Mouse (Mus musculus) right cerebral cortex, postnatal 14 days (tissue): ENCODE measurements around the gene Dusp22.
A peak's percentile ranks its signal among the peaks of the same experiment; 100 is the strongest.

Experiments used
- DNase-seq: peaks from one replicate; pipeline ENCODE4 v3.0.0; 2022

Dusp22 gene

DNA sequence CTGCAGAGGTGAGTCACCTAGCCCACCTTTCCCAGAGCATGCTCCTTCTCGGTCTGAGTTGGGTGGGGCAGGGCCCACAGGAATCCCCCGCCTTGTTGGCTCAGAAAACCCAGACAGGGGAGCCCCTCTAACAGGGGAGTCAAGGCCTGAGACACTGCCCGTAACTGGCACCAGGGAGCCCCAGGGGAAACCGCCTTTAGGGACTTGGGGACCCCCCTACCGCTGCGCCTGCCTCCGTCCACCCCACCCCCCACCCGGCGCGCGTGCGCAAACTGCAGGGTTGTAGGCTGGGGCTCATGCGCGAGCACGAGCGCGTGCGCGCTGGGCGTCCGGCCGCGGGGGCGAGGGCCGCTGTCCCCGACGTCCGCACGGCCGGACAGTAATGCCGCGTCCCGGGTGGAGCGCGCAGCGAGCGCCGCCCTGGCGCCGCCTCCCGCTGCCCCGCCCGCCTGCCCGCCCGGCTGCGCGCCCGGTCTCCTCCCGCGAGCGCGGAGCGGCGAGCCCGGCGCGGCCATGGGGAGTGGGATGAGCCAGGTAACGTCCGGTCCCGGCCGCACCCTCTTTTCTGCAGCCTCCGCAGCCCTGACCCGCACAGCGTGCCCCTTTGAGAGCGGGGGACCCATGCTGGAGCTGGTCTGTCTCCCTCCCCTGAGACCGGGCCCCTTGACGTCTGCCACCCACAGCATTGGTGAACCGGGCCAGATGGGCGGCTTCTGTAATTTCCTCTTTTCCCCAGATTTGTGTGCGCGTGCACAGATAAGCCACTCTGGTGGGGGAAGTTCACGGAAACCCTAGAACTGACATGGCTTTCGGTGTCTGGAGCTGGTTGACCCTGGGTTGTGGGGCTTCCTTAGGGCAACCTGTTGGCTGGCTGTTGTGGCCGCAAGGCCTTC is at the start of gene Dusp22:
Gene Dusp22 (plus strand): TSS at position 387 of the 893 bp plus-strand sequence.
- DNase-seq: peak; percentile 84

DNA sequence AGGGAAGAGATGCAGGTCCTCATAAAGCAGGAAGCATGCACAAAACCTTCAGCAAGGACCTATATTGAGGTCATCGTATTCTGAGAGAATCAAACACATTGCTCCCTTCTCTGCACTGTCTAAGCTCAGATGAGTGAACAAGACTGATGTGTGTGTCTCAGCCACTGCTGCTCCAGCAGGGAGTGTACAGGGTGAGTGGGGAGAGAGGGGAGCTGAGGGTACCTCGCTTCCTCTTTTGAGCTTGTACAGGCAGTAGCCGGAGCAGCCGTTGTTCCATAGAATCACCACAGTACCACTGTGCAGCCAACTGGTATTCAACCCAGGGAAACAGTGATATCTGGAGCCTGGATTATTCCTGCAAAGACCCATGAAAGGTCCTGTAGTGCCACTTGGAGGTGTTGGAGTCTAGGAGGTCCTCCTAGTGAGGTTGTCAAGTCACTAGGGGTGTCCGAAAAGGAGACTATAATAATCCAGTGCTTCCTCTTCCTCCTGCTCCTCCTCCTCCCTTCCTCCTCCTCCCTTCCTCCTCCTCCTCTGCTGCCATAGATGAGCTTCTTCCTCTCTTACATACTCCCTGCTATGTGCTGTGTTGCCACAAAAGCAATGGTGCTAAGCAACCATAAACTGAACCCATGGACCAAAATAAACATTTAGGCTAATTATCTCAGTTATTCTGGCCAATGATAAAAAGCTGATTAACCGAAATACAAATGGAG is 47.6 kb upstream of the Dusp22 start:
- DNase-seq: no peak

DNA sequence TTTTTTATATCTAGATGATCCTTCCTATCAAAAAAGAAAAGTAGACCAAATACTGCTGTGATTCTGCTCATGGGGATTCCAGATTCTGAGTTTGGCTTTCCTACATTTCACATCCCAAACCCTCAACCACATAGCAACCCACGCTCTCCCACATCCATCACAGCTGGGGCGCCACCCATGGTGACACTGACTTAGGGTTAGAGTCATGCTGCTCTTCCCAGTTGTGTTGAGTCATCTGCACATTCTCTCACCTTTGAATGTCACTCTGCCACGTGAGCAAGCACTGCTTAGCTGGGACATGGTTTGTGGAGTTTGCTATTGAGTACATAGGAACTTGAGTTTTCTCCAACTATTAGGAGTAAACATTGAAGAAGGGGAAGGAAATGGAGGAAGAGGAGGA is 40.1 kb upstream of the Dusp22 start:
- DNase-seq: no peak

DNA sequence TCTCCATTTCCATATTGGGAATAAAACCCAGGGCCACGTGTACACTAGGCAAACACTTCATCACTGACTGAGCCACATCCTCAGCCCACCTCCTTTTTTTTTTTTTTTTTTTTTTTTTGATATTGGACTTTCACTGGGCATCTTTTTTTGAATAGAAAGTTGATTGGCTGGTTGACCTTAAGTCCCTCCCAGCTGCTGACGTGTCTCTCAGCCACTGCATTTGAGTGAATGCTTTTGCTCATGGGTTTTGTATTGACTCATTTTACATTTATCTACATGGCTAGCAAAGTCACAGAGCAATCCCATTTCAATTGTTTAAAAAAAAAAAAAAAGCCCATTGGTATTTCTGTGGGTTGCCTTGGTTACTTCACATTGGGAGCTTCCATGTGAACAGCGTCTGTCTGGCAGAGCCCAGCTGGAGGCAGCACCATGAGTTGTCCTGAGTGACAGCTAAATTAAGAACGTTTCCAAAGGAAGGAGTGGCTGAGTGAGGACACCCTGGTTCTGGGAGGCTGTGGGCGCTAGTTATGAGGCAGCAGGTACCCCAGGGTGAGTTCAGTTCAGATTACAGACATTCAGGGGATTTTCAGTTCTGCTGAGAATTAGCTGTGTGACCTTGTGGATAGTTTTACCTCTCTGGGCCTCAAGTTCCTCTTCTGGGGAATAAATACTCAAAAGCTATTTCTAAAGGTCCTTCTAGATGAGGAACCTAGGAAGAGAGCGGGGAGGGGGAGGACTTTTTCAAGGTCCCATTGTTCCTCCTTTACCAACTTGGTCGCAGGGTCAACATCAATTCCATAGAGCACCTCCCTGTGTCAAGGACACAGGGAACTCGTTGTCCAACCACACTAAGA is 31.4 kb upstream of the Dusp22 start:
- DNase-seq: peak; percentile 17

DNA sequence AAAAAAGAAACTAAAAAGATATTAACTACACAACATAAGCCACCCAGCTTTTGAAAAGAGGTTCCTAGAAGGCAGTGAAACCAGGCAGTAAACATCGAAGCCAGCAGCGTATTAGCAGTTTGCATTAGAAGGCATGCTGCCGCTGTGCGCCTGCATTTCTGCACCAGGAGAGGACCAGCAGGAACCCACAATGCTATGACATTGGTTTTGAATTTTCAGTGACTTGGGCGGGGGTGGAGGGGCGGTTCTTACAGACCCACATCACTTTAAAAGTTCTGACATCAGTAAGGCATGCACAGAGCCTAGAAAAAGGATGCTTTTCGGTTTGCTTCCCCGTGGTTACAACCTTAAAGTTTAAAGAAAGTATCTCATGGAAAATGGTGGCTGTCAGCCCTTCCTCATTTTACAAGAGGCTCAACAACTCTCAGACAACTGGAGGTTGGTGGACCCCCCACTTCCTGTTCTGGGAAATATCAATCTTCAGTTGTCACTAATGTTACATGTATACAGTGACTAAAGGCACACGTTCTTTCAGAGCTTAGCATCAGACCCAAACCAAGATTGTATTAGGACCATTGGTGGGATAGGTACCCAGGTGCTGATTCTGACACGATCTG is 29.9 kb upstream of the Dusp22 start:
- DNase-seq: no peak

DNA sequence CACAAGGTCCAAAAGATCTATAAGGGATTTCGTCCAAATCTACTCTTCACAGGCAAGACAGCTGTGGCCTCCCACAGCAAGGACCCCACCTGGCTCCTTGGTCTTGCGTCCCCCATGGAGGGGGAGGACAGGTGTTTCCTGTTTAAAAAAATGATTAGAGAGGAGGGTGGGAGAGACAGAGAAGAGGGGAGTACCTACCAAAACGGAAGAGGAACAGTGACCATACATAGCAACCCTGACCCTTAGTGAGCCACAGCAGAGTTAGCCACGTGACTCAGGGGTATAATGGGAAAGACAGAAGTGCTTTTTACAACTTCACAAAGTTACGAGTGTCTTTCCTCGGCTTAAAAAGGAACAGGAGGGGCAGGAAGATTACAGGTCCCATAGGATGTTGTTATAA is 26.8 kb upstream of the Dusp22 start:
- no peak for DNase-seq

DNA sequence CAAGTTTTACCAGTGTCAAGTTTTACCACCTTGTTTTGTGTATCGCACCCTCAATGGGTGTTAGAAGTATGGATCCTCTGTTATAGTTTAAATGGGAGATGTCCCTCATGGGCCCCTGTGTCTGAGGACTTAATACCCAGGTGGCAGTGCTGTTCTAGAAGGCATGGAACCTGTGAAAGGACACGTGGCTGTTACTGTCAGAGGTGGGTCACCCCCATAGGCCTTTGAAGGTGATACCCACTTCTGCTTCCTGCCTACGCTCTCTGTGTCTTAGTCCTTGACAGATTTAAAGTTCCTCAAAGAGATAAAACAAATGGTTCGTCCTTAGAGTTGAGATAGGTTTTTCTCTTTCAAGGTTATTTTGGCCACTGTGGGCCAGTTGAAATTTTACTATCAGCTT is 23.3 kb upstream of the Dusp22 start:
- DNase-seq: no peak

DNA sequence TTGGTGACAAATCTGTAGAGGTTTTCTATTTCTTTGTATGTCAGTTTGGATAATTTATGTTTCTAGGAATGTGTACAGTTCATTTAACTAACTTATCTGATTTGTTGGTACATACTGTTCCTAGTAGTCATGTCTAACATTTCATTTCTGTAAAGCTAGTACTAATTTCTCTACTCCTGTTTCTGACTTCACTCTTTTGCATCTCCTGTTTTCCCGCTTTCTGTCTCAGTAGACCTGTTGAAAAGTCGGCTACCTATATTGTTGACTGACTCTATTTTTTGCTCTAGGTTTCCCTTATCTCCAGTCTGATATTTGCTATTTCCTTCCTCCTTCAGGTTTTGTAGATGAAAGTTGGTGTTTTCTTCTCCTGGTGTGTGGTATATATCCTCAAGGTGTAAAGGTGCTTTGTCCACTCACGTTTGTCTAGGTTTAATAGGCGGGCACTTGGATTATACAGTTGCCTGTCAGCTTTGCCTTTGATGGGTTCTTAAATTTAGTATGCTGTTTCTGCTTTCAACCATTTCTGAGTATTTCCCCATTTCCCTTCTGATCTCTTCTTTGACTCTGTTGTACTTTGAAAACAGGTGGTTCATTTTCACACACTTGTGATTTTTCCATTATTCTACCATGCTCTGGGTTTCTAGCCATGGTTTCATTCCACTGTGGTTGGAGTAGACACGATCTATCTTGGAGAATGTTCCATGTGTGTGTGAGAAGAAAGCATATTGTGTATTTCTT is 21.3 kb upstream of the Dusp22 start:
- no peak for DNase-seq

DNA sequence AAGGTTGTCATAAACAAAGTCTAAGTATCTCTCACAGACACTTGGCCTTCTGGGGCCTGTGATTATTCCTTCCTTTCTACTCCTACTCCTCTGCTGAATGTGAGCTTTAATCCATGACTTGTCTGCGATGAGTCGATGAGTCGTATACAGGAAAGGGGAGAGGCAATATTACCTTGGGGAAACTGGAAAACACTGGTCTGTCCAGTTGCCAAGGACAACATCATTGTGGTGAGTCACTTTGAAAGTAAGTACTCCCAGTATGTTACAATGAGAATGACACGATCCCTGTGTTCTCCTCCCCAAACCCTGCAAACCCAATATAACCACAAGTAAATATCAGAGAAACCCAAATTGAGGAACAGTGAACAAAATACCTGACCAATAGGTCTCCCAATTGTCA is 17.7 kb upstream of the Dusp22 start:
- no peak for DNase-seq

DNA sequence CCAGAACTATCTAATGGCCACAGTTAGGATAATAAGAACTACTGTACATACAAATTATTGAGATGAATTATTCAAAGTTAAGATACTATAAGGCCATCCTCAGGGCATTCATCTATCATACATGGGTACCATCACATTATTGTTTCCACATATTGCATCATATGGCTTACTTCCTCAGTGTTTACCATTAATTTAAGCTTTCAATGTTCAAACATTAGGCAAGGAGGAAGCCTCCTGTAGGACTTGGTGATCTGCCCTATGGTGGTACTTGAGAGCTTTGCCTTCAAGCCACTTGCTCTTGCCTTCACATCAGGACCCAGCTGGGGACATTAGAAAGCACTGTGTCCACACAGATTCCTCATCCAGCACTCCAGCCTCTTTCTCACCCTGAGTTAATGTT is 11.3 kb upstream of the Dusp22 start:
- DNase-seq: no peak

DNA sequence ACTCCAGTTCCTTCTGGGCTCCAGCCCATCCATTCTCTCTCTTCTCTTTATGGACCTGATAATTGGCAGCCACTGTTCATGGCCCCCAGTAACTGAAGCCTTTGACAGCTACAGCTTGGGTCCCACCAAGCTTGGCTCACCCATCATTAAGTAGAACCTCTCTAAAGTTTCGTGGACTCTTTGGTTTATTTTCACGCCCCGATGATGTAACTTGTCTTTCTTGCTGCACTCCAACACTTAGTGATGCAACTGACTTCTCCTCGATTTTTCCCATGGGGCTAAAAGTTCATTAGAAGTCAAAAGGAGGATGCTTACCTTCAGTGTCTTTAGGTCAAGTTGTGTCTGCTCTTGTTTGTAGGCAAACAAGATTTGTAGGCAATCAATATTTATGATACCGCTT is 10.6 kb upstream of the Dusp22 start:
- DNase-seq: no peak

DNA sequence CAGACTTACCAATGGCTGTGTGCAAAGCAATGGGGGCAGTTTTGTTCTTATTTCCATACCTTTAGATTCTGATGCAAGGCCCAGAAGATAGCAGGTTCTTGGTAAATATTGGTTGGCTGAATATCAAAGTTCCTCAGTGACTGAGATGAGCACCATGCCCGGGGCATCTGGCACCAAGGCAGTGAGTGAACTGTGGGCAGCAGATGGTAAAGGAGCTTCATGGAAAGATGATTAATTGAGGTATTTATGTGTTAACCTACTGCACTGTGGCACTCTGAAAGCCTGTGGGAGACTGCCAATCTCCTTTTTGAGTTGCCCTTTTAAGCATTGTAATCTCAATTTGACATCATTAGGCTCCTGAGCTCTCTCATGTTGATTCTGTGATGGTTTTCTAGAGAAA is 9.1 kb upstream of the Dusp22 start:
- no peak for DNase-seq

DNA sequence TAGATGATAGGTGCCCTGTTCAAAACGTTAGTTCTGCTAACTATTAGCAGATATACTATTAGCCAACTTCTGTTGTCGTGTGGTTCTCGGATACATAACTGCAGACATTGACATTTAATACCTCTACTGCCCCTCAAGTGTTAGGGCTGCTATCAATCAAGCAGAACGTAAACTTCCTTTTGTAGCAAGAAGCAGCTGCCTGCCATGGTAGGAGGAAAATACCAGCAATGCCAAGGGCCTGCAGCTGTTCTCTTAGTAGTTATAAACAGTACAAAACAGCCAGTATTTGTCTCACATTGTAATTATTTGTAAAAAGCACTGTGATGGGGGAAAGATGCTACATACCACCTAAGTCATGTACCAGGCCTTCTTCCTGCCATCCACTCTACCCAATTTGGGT is 6.7 kb upstream of the Dusp22 start:
- no peak for DNase-seq

DNA sequence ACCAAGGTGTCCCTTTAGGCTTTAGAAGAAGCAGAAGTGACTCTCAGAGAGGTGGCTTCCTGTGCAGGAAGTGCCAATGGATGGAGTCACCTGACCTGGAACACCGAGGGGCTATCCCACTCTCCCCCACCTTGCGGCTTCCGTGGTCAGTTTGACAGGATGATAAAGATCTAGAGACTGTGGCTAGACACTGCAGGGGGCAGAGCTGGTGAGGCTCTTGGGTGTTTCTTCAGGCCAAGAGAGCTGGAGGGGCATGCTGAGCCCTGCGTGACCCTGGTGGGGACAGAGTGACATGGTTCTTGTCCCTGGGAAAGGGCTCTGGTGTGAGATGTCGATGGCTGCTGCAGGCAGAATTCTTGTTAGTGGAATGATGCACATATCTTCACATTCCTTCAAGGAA is 5.3 kb upstream of the Dusp22 start:
- DNase-seq: no peak

DNA sequence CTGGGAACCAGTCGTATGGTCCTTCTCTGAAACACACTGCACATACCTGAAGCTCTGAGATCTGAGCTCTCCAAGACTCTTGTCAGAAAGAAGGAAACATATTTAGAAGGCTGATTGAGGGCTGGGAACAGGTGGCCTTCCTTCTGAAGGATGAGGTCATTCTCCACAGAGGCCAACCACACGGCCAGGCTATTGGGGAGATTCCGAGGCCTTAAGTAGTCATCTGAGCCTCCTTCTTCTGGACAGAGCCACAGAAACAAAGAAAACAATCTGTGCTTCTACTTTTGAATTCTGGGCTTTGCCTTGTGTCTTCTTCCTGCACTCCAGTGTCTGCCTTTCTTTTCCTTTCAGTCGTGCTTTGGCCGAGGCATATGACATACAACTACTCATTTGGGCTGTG is 2.9 kb upstream of the Dusp22 start:
- DNase-seq: no peak

DNA sequence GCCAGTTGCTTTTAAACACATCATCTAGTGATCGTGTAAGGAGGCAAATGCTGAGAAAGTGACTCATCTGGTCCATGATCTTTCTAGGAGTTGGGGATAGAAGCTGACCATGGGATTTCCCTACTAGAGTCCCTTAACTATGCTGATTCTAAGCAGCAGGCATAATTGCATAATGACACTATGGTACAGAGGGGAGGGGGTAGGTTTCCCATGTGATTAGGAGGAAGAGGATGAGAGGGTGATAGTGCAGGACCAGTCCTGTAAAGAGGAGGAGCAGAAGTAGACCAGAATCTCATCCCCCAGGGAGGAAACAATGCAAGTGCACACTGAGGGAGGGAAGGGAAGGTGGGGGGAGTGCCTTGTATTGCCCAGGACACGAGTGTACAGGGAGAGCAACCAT is 2.0 kb upstream of the Dusp22 start:
- no peak for DNase-seq

DNA sequence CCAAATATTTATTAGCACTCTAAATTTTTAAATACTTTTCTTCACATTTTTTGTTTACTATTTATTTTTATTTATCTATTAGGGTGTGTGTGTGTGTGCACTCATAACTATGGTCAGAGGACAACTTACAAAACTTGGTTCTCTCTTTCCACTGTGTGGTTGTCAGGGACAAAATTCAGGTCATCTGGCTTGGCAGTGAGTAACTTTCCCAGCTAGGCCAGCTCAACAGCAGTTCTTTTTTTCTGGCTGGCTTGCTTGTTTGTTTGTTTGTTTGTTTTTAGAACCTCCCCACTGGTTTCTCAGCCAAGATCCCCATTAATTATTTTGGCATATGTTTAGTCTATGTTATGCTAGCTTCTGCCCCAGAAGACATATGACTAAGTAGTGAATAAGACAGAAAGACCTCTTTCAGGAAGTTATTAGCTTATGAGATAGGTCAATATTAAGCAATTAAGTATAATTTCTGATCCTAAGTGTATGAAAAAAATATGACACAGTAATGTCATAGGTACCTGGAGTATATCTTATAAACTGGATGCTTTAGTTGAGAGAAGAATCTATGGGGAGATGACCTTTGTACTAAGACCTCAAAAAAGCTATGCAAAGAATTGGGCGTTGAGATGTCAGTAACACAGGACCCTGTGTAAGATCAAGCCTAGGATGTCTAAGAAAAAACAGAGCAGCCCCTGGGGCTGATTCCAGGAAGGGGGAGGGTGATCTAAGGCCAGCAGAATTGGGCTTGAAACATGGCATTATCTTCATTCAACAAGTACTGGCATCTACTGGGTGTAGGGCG is 1.4 kb upstream of the Dusp22 start:
- no peak for DNase-seq

DNA sequence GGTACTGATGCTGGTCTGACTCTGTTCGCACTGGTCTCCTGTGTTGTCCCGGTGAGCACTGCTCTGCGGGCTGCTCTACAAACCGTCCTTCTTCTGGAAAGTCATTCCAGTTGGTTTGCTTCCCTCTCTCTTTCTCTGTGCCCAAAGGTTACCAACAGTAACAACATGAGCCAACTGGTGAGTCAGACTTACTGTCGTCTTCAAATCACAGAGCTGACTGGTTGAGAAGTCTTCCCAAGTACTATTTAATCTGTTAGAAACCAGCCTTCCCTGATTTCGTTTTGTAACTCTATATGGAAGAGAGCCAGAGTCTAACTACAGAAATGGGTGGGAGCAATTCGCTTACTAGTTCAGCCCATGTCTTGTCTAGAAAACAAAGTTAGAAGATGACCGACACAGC is 5.5 kb downstream of the Dusp22 start:
- no peak for DNase-seq

DNA sequence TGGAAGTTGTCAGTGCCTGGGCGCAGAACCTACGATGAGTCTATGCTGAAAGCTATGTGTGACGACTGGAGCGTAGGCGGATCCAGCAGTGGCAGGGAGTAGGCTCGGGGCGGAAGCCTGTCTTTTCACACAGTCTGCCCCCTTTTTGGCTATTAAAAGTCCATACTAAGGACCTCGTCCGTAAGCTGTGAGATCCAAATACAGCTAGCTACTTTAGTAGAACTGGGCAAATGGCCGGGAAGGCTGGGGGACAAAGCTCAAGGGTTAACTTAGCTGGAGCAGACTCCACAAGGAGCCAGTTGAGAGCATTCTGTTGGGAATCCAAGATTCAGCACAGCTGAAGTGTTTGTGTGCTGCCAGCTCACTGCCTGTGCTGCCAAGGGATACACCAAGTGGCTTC is 6.7 kb downstream of the Dusp22 start:
- peak; percentile 62 for DNase-seq

DNA sequence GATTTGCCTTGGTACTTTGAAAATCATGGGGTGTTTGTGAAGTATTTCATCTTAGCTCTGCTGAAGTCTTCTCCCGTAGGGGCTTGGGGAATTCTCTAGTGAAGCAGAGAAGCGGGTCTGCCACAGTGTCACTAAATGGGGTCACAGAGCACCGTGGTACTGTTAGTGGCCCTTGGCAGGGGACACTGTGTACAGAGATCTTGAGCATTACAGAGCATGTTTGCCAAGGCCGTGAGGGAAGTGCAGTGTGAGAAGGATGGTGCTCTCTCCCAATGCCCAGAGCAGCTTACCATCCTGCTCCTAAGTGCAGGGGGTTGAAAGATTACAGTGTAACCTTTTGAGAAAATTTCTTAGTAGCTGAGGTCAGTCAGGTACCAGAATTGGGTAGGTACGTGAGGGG is 8.5 kb downstream of the Dusp22 start:
- DNase-seq: no peak

DNA sequence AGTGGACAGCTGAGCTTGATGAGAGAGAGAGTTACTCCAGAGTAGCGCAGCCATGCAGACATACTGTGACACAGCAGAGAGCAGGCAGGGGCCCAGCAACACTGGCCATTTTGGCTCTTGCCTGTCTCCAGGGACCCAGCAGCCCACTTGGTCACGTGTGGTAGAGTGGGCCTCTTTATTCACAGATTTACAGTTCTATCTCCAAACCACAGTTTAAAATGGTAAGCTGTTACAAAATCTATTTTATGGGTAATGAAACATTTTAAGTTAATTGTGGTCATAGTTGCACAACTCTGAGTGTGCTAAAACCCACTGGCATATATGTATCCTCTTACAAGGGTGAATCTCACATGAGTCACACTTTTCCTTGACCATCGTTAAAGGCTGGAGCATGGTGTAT is 9.5 kb downstream of the Dusp22 start:
- no peak for DNase-seq
